In genomic region chr1:64338575-64338961, GRCm38 (mm10) we compare ENCODE assay signal across 10 mouse cellular contexts.
DNase-seq lines count a peak whose midpoint lies in the region; ATAC-seq and TF ChIP-seq lines count a peak whose summit lies in the region.
"Had no signal": no experiment of that assay in that cellular context is flagged by ENCODE, and none has a peak within 500 bp of the region (broad histone marks: within the 10 kb centered on the region; RNA-seq: fewer than 3 reads in every experiment).

No protein-coding gene starts in this region.

- no peak overlapping the region for H3K4me2 ChIP-seq in liver, postnatal 0 days (ENCODE audit: low read depth, low read length)
- peak overlapping the region; percentile 33; the same call in 1 of the 2 replicates for H3K4me2 ChIP-seq in hindbrain, embryonic 13.5 days

- 35% methylated on average over 9 of the region's 9 CpGs for WGBS in liver, postnatal 0 days (ENCODE audit: insufficient replicate concordance)
- 50% methylated on average over 9 of the region's 9 CpGs for WGBS in hindbrain, embryonic 13.5 days

- no peaks in the 10 kb centered on the region for H3K36me3 ChIP-seq in liver, postnatal 0 days (replicated peaks; ENCODE audit: insufficient read depth, low read length)
- H3K36me3 ChIP-seq in hindbrain, embryonic 13.5 days: no peaks in the 10 kb centered on the region

- peaks cover 6% of the 10 kb centered on the region; the same call in 1 of the 2 replicates for H3K4me1 ChIP-seq in liver, postnatal 0 days (ENCODE audit: insufficient read depth)
- peaks cover 14% of the 10 kb centered on the region for H3K4me1 ChIP-seq in hindbrain, embryonic 13.5 days (replicated peaks)

- H3K4me3 ChIP-seq in liver, postnatal 0 days (ENCODE audit: low read depth, low read length): no peak overlapping the region
- H3K4me3 ChIP-seq in hindbrain, embryonic 13.5 days: no peak overlapping the region

- H3K9ac ChIP-seq in liver, postnatal 0 days (replicated peaks): no peak overlapping the region
- H3K9ac ChIP-seq in hindbrain, embryonic 13.5 days: no peak overlapping the region

- H3K27me3 ChIP-seq in liver, postnatal 0 days (ENCODE audit: insufficient read depth, low read length): no peaks in the 10 kb centered on the region
- H3K27me3 ChIP-seq in hindbrain, embryonic 13.5 days: no peaks in the 10 kb centered on the region

- peak; percentile 3 for DNase-seq in liver
- no peak for DNase-seq in liver, postnatal 0 days
- DNase-seq in embryo, embryonic 10 days (ENCODE audit: low spot score): peak; percentile 38
- no peak for DNase-seq in gastrocnemius, adult 8-10 months (ENCODE audit: low spot score in 2 of 2)
- no peak for DNase-seq in gastrocnemius, adult 18-20 months (ENCODE audit: low spot score)
- no peak for DNase-seq in urinary bladder, postnatal 4 days (ENCODE audit: low spot score in 2 of 2)
- DNase-seq: cerebellum, adult 18-20 months; thymus, postnatal 25 days had no signal

- no peak for TF ChIP-seq CTCF in liver, postnatal 0 days (IDR thresholded peaks at IDR 0.05; ENCODE audit: low read depth)

- no peak for TF ChIP-seq EP300 in liver, postnatal 0 days (IDR thresholded peaks at IDR 0.05; ENCODE audit: low read depth)

- no peaks in the 10 kb centered on the region for H3K9me3 ChIP-seq in liver, postnatal 0 days (ENCODE audit: low read length)
- H3K9me3 ChIP-seq in hindbrain, embryonic 13.5 days: no peaks in the 10 kb centered on the region

- ATAC-seq in liver, postnatal 0 days: no peak
- ATAC-seq in hindbrain, embryonic 13.5 days (ENCODE audit: low FRiP score): no peak
- peak; percentile 77 for ATAC-seq in monocyte, adult 5-6 weeks (replicated peaks; ENCODE audit: insufficient number of reproducible peaks, low FRiP score, low TSS enrichment, poor library complexity, severe bottlenecking)

- H3K27ac ChIP-seq in liver, postnatal 0 days (ENCODE audit: low read depth): no peak overlapping the region
- peak overlapping the region; percentile 36 for H3K27ac ChIP-seq in hindbrain, embryonic 13.5 days

Comparison
In these comparisons a context has a peak if more than half of its experiments do, and no peak if none do; other contexts are left out.
1. DNase-seq: peak in liver (single experiment) and embryo, embryonic 10 days (single experiment); none in liver, postnatal 0 days (single experiment), gastrocnemius, adult 8-10 months (0 of 2), gastrocnemius, adult 18-20 months (single experiment) and urinary bladder, postnatal 4 days (0 of 2).